Mouse (Mus musculus) E14TG2a.4 (cell line): ENCODE data around the gene Garem2.

Experiments
- CTCF ChIP-seq: conservative IDR thresholded peaks from 2 replicates; pipeline ENCODE4 v1.5.1; 2014; ENCODE audit warnings: low read length
- NANOG ChIP-seq: IDR thresholded peaks from 2 replicates; pipeline ENCODE4 v1.6.1; 2014; ENCODE audit warnings: borderline replicate concordance, low read length, mixed read lengths
- POU5F1 ChIP-seq: IDR thresholded peaks from 2 replicates; pipeline ENCODE4 v1.6.1; 2014; ENCODE audit warnings: low read length, borderline replicate concordance

DNA sequence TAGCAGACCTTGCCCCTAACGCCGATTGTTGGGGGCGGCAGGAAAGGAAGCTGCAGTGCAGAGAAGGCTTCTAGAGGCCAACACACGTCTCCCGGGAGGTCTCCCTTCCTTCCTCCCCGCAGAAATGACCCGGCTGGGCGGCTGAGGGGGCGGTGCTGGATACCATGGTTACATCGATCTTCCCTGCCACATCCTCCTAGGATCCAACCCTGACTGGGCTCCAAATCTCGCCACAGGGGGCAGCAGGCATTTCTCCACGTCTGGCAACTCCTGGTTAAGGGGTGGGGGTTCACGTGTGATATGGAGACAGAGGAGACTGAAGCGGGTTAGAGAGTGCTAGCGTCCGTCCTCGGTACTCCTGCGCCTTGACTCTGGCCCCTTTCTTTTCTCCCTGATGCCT, 6.2 kb downstream of the Garem2 start:
- TF ChIP-seq CTCF (no peak), NANOG (no peak), POU5F1 (no peak)
